Mouse (Mus musculus) lung, postnatal 10 days (tissue): ENCODE measurements around the gene Arl6.

ENCODE experiments used
- DNase-seq: peaks from one replicate; pipeline ENCODE4 v3.0.0; 2021

The Arl6 gene

DNA sequence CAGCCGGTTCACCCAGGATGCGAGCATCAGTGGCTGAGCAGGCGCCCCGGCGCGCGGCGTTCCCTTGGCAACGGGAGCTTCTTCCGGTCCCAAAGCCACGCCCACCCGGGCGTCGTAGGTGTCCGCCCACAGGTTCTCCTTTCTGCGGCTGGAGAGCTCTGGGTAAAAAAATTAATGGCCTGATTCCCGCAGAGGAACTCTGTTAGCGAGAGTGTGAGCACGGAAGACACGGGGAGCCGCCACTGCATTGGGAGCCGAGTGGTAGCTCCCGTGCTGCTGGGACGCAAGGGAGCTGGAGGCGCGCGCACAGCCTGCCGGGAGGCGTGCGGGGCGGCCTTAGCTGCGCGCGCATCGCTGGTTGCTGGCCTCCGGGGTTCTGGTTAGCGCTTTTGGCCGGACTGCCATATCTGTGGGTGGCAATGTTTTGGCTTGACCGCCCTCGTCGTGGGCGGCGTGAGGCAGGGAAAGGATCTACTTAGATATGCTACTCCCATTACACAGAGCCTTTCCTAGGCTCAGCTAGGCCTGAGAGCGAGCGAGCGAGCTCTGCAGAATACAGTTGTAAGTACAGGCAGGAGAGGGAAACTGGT, at the start of gene Arl6:
TSS of gene Arl6 (minus strand) at position 290 of the 590 bp plus-strand sequence.
- DNase-seq = peak; percentile 94

DNA sequence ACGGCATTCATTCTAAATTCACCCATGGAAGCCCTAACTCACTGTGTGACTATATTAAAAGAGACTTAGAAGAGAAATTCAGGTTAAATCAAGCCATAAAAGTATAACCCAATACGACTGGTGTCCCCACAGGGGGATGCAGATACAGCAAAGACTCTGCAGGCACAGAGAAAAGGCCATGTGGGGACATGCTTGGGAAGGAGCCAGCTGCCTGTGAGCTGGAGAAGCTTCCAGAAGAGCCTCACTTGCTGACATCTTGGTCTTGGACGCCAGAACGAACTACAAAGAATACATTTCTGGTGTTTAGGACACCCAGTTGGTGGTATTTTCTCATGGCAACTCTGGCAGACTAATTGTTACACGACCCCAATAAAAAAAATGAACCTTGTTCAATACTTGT, 45.9 kb upstream of the Arl6 start:
- DNase-seq = no peak

- peak; percentile 70 for DNase-seq
These were observed 44.2 kb upstream of the Arl6 start for GRCm38 (mm10) chr16:59683434-59683833.

- DNase-seq = no peak
These were observed 43.2 kb upstream of the Arl6 start for GRCm38 (mm10) chr16:59682216-59682891.

DNA sequence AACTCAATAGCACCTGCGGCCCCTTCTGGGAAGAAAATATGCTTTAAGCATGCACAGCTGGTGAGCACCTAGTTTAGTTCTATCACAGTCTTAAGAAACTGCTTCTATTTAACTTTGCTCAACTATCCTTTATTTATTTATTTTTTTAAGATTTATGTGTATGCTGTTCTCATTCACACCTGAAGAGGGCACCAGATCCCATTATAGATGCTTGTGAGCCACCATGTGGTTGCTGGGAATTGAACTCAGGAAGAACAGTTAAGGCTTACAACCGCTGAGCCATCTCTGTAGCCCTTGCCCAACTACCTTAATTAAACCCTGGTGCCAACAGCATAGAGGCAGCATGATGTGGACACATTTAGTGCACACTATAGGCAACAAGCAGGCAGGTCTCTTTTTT, 27.7 kb upstream of the Arl6 start:
- no peak for DNase-seq

DNA sequence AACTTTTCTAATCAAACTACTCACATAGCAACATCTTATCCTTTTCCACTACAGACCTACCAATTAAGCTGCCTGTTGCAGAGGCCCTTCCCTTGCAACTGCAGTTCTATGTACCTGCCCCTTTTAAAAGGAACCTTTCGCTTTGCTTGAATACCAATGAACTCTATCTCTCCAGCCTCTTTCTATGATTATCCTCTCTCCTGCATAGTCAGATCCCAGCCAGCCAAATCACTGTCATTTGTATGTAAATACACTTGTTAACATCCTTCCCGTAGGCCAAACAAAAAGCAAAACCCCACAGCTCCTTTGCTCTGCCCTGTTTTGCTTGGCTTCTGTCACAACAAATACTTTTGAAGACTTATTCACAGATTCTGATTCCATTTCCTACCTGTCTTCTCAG, 4.6 kb upstream of the Arl6 start:
- DNase-seq = no peak

DNA sequence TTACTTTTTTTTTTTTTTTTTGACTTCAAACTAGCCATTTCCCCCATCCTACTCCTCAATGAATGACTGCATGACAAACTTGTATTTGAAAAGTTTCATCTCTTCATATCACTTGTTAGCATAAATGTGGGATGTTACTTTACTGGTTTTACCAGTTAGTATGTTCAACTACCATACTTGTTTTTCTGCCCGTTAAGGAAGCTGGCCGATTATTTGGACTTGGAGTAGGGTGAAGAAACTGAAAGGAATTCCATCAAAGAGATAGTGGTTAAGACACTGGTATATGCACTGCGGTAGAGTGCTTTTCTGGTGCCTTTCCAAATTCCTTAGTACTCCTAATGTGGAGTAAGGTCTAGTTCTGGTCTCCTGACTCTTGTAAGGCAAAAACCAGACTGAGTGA, 794 bp upstream of the Arl6 start:
- no peak for DNase-seq

- no peak for DNase-seq
These were observed 4.6 kb downstream of the Arl6 start for GRCm38 (mm10) chr16:59634598-59634997.

DNA sequence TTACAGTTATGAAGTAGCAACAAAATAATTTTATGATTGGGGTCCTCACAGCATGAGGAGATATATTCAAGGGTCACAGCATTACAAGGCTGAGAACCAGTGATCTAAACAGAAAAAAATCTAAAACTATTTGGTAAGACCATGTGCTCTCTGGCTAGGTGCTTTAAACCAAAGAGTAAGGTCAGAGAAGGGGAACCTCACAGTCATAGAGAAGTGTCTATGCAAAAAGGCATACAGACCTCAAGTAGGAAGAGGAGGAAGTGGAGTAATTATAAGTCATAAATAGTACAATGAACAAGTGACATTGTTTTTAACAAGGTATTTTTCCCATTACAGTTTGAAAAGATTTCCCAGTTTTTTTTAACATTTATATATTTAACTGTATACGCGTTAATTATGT, 17.6 kb downstream of the Arl6 start:
- DNase-seq = no peak

DNA sequence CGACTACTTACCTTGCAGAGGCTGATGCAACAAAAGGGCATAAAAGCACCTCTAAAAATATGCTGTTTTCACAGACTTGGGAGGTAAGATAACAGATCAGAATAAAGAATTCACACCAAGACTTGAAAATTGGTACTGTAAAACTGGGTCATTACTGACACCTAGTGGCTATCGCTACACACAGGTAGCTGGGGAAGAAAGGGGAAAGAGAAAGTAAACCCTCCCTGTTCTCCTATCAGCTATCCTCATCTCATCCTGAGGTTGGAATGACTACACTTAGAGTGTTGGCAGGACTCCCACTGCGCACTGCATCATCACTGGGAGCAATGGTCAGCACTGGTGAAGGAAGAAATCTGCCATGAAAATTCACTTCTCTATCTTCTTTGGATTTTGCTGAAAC, 22.0 kb downstream of the Arl6 start:
- peak; percentile 64 for DNase-seq

GRCm38 (mm10) chr16:59615675-59616074, 23.5 kb downstream of the Arl6 start:
- no peak for DNase-seq

DNA sequence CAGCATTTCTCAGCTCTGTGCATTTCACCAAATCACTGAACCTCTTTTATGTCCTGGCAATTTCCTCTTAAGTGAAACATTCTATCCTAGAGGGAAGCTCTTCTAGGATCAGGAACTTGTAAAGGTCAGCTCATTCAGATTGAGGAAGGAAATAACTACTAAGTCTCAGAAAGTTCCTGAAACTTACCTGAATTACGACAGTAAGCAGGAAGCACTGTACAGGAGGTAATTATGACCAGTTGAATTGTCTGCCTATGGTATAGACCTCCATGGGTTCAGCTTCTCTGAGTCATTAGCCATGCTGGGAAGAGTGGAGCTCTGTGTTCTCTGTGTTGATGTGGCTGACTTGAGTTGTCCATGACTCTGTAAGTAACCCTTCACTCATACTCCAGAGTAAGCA, 28.4 kb downstream of the Arl6 start:
- no peak for DNase-seq

- DNase-seq = no peak
These were observed 35.0 kb downstream of the Arl6 start for GRCm38 (mm10) chr16:59604078-59604781.

- peak; percentile 91 for DNase-seq
These were observed 38.6 kb downstream of the Arl6 start, which contains the start of gene Crybg3 for GRCm38 (mm10) chr16:59600311-59601251. TSS of gene Crybg3 (minus strand) at chr16:59600979.

- DNase-seq = no peak
These were observed 39.6 kb downstream of the Arl6 start for GRCm38 (mm10) chr16:59599411-59600265.

DNA sequence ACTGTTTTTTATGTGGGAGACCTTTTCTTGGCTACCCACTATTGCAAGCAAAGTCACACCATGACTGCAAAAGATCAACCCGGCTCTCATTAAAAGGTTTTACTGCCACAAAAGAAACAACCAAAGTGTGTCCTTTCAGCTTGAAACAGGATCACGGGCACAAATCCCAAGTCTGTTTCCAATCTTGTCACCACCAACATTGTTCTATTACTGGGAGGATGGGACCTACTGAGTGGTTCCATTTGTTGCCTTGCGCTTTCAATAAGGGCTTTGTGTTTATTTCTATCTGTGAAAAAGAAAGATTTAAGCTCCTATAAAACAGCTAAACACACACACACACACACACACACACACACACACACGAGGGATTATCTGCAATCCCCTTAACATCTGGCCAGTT, 40.2 kb downstream of the Arl6 start:
- DNase-seq = no peak

GRCm38 (mm10) chr16:59597256-59597655, 41.9 kb downstream of the Arl6 start:
- DNase-seq = no peak

GRCm38 (mm10) chr16:59594714-59595113, 44.5 kb downstream of the Arl6 start:
- no peak for DNase-seq

GRCm38 (mm10) chr16:59590790-59591189, 48.4 kb downstream of the Arl6 start:
- DNase-seq = no peak

GRCm38 (mm10) chr16:59588351-59589025, 50.7 kb downstream of the Arl6 start:
- no peak for DNase-seq

DNA sequence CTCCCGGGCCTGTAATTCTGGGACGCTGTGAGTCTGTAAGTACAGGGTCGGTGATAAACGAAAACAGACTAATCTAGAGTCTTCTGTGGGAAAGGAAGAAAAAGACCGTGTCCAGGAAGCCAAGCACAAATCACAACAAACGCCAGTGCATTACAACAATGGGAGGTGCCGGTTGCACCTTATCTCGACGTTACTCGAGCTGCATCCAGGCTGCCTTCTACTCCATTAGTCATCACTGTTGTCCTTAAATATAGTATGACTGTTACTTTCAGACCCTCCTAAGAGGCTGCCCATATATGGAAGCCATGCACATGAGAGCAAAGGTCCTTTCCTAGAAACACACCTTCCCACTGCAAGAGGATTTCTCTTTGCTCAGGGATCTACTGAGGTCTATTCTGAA, 51.4 kb downstream of the Arl6 start:
- DNase-seq = peak; percentile 12
